Mouse (Mus musculus): ENCODE data around the gene Zfp185. TPM values are rescaled to one million over a fixed set of nuclear protein-coding genes. Genes with fewer than 3 reads are reported as not detected.

Gene Zfp185
- polyA plus RNA-seq (2012; rRNA removed), result 0.41 and 0.63 TPM in 2 replicates

GRCm38 (mm10) chrX:72986841-72987519 lies at the start of gene Zfp185:
Zfp185 (plus strand) TSS chrX:72987339.

DNA sequence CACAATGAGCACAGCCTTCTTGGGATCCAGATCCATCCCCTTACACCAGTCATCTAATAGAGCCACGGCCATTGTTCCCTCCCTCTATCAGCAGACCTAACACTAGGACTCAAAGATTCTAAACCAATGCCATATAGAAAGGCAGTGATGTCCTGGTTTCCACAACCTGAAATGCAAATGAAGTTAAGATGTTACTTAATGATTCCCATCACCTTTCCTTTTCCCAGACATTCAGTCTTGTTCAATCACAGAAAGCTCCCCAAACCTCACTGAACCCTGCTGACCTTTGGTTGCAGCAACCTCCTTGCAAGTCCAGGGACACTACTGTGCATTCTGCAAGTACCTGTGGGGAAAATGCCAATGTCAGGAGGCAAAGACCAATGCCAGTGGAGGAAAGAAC lies 49.9 kb downstream of the Zfp185 start, which contains the start of gene Pnma5:
Gene Pnma5 (minus strand): TSS at position 101 of the 400 bp plus-strand sequence.

DNA sequence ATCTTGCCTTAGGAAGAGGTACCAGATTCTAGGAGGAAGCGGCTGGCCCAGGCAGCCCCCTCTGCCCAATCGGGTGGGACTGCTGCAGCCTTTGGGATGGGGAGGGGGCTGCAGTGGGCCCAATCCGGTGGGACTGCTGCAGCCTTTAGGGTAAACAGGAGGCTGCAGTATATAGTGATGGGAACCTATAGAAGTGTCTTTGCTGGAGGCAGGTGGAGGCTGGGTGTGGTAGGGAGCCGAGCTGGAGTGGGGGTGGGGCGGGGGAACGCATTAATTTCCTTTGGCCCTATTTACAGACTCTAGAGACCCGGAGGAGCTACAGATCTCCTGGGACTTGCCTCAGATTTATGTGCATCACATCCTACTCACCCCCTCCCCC lies 77.3 kb downstream of the Zfp185 start, which contains the start of gene Pnma3:
Gene Pnma3 (plus strand): TSS at position 373 of the 379 bp plus-strand sequence.

Other genes with a start within 250 kb of the Zfp185 start
- 0.02 and 0.05 TPM in 2 replicates for gene Gabrq, start 162.2 kb upstream of the Zfp185 start, polyA plus RNA-seq (2012; rRNA removed)
- gene Cetn2, start 68.9 kb upstream of the Zfp185 start, polyA plus RNA-seq (2012; rRNA removed), result 1.1 and 1.2 TPM in 2 replicates
- gene Nsdhl, start 68.8 kb upstream of the Zfp185 start, polyA plus RNA-seq (2012; rRNA removed), result 11.7 and 12.9 TPM in 2 replicates
- not detected in 2 replicates for gene Pnma5, start 49.8 kb downstream of the Zfp185 start, polyA plus RNA-seq (2012; rRNA removed)
- gene Pnma3, start 77.4 kb downstream of the Zfp185 start, polyA plus RNA-seq (2012; rRNA removed), result 0.05 and 0.08 TPM in 2 replicates
- 0.13 TPM in 1 of 2 replicates, not detected in the other for gene Xlr4a, start 95.1 kb downstream of the Zfp185 start, polyA plus RNA-seq (2012; rRNA removed)
- gene Xlr3a, start 109.8 kb downstream of the Zfp185 start, polyA plus RNA-seq (2012; rRNA removed), result 0.35 TPM in 1 of 2 replicates, not detected in the other
- not detected in 2 replicates for gene Gm14685, start 129.7 kb downstream of the Zfp185 start, polyA plus RNA-seq (2012; rRNA removed)
- gene Xlr5b, start 161.5 kb downstream of the Zfp185 start, polyA plus RNA-seq (2012; rRNA removed), result not detected in 2 replicates
- 0.06 TPM in 1 of 2 replicates, not detected in the other for gene DXBay18, start 162.1 kb downstream of the Zfp185 start, polyA plus RNA-seq (2012; rRNA removed)
- not detected in 2 replicates for gene Spin2d, start 189.7 kb downstream of the Zfp185 start, polyA plus RNA-seq (2012; rRNA removed)
- gene Xlr3b, start 204.9 kb downstream of the Zfp185 start, polyA plus RNA-seq (2012; rRNA removed), result 0.26 and 0.36 TPM in 2 replicates
- 0.15 TPM in 1 of 2 replicates, not detected in the other for gene Xlr4b, start 227.0 kb downstream of the Zfp185 start, polyA plus RNA-seq (2012; rRNA removed)
- gene F8a, start 241.0 kb downstream of the Zfp185 start, polyA plus RNA-seq (2012; rRNA removed), result 24.4 and 26.4 TPM in 2 replicates